Mouse (Mus musculus) brain, embryonic 14.5 days (tissue): ENCODE results near the gene Spag6.

Experiments
- CTCF ChIP-seq: fragments of 200-500 bp; IDR thresholded peaks from 2 replicates; pipeline ENCODE4 v1.5.1; 2012; ENCODE audit warnings: inconsistent platforms, mild to moderate bottlenecking, moderate library complexity, borderline replicate concordance; ENCODE audit not compliant: insufficient read depth, insufficient read length; ENCODE audit errors: extremely low read depth
- POLR2A ChIP-seq: fragments of 200-500 bp; IDR thresholded peaks from 2 replicates; pipeline ENCODE4 v1.6.1; 2012; ENCODE audit warnings: mild to moderate bottlenecking, inconsistent platforms, borderline replicate concordance; ENCODE audit not compliant: poor library complexity, insufficient read depth, insufficient read length, severe bottlenecking; ENCODE audit errors: extremely low read depth

- TF ChIP-seq CTCF = 0 out of 2 replicates have a peak, but pooled peaks have one; percentile 4
- TF ChIP-seq POLR2A = peak; percentile 86
Measured at GRCm38 (mm10) chr2:18766821-18767541, 73.1 kb downstream of the Spag6 start.
